ENCODE assay signal across 8 mouse cellular contexts in the genomic region with DNA sequence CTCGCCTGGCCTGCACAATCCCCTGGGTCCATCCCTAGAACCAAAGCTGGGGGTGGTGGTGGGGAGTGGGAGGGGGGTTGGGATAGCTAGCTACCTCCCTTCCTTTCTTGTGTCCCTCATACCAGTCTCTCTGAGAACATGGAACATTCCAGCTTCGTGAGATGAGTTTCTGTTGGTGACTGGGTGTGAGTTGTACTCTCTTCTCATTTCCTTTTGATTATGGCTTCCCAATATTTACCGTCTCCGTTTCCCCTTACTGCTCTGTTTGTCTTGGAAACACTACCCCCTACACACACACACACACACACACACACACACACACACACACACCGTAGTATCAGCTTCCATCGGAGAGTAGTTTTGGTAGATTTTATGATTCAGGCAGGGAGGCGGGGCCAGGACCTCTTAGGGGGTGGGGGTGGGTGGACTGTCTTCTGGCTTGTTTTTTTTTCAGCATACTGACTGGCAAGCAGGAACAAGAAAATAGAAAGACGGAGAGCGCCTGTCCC.
A peak's percentile ranks its signal among the peaks of the same experiment; 100 is the strongest.
DNase-seq lines count a peak whose midpoint lies in the region; ATAC-seq lines count a peak whose summit lies in the region.

No protein-coding gene starts in this region.

- H3K9ac ChIP-seq in neural tube, embryonic 11.5 days (ENCODE audit: low read length): no peak overlapping the region
- no peak overlapping the region for H3K9ac ChIP-seq in limb, embryonic 15.5 days

- DNase-seq in gastrocnemius, postnatal 14 days: peak; percentile 17
- DNase-seq in gastrocnemius, postnatal 36 days: no peak
- DNase-seq in neural tube, embryonic 11.5 days (ENCODE audit: low spot score): no peak
- DNase-seq in neural tube, embryonic 10.5 days (ENCODE audit: extremely low spot score, low spot score): no peak
- no peak for DNase-seq in spleen, postnatal 4 days (ENCODE audit: low spot score in 2 of 2)
- no peak for DNase-seq in adrenal gland, postnatal 4 days (ENCODE audit: low spot score in 2 of 2)

- intact Hi-C loops in gastrocnemius, postnatal 14 days (cut with DNase I; ENCODE audit: low total_unique reads): no loop called here
- intact Hi-C loops in gastrocnemius, postnatal 36 days (cut with DNase I): no loop called here

- H3K27ac ChIP-seq in neural tube, embryonic 11.5 days (ENCODE audit: low read depth, low read length): peak overlapping the region; percentile 71; the same call in 1 of the 2 replicates
- H3K27ac ChIP-seq in limb, embryonic 15.5 days: peak overlapping the region; percentile 85

- ATAC-seq in neural tube, embryonic 11.5 days (ENCODE audit: insufficient read depth, low FRiP score, low TSS enrichment): no peak
- peak; percentile 25; the same call in 1 of the 2 replicates for ATAC-seq in limb, embryonic 15.5 days (ENCODE audit: insufficient number of reproducible peaks, low FRiP score, low TSS enrichment, low read depth)
- no peak for ATAC-seq in cerebellum, adult (ENCODE audit: insufficient number of reproducible peaks, low FRiP score, low TSS enrichment)

- H3K27me3 ChIP-seq in neural tube, embryonic 11.5 days (ENCODE audit: control insufficient read depth, insufficient read depth, low read length): no peaks in the 10 kb centered on the region
- H3K27me3 ChIP-seq in limb, embryonic 15.5 days: no peaks in the 10 kb centered on the region

- peaks cover 19% of the 10 kb centered on the region for H3K4me1 ChIP-seq in neural tube, embryonic 11.5 days (ENCODE audit: control insufficient read depth, insufficient read depth, low read length)
- peaks cover 47% of the 10 kb centered on the region for H3K4me1 ChIP-seq in limb, embryonic 15.5 days

- H3K9me3 ChIP-seq in neural tube, embryonic 11.5 days (ENCODE audit: control insufficient read depth, low read length): no peaks in the 10 kb centered on the region
- H3K9me3 ChIP-seq in limb, embryonic 15.5 days: no peaks in the 10 kb centered on the region

- 24% methylated on average over 9 of the region's 9 CpGs for WGBS in neural tube, embryonic 11.5 days
- WGBS in limb, embryonic 15.5 days: 6% methylated on average over 9 of the region's 9 CpGs

- no peaks in the 10 kb centered on the region for H3K36me3 ChIP-seq in neural tube, embryonic 11.5 days (ENCODE audit: control insufficient read depth, insufficient read depth, low read length)
- peaks cover 32% of the 10 kb centered on the region for H3K36me3 ChIP-seq in limb, embryonic 15.5 days

- no peak overlapping the region for H3K4me3 ChIP-seq in neural tube, embryonic 11.5 days (ENCODE audit: low read depth, low read length)
- no peak overlapping the region for H3K4me3 ChIP-seq in limb, embryonic 15.5 days

- H3K4me2 ChIP-seq in neural tube, embryonic 11.5 days (ENCODE audit: low read depth): no peak overlapping the region
- H3K4me2 ChIP-seq in limb, embryonic 15.5 days: peak overlapping the region; percentile 27
